Mouse (Mus musculus): Measurements from ENCODE around the gene Lrrc47. TPM values are rescaled to one million over a fixed set of nuclear protein-coding genes. Genes with fewer than 3 reads are reported as not detected.
A peak's percentile ranks its signal among the peaks of the same experiment; 100 is the strongest.

Gene Lrrc47
- polyA plus RNA-seq, 1 experiment from 2014 or later: 10.9 TPM

GRCm38 (mm10) chr4:154057696-154058095, 46.2 kb downstream of the Lrrc47 start:
- H3K9ac ChIP-seq (ENCODE audit: low read length): no peak overlapping the region
- H3K4me2 ChIP-seq (ENCODE audit: low read depth, low read length): no peak overlapping the region
- H3K4me1 ChIP-seq (ENCODE audit: control insufficient read depth, insufficient read depth, low read length): no peaks in the 10 kb centered on the region
- no peak overlapping the region for H3K4me3 ChIP-seq (replicated peaks; ENCODE audit: low read length)
- H3K27ac ChIP-seq (ENCODE audit: low read length): no peak overlapping the region
- 52% methylated on average over 4 of the region's 4 CpGs for WGBS
- H3K27me3 ChIP-seq (ENCODE audit: control insufficient read depth, insufficient read depth, low read length): no peaks in the 10 kb centered on the region
- no peaks in the 10 kb centered on the region for H3K9me3 ChIP-seq (replicated peaks; ENCODE audit: control insufficient read depth, low read length)
- H3K36me3 ChIP-seq (ENCODE audit: control insufficient read depth, insufficient read depth, low read length): no peaks in the 10 kb centered on the region
- ATAC-seq (ENCODE audit: insufficient read depth, low FRiP score): no peak

DNA sequence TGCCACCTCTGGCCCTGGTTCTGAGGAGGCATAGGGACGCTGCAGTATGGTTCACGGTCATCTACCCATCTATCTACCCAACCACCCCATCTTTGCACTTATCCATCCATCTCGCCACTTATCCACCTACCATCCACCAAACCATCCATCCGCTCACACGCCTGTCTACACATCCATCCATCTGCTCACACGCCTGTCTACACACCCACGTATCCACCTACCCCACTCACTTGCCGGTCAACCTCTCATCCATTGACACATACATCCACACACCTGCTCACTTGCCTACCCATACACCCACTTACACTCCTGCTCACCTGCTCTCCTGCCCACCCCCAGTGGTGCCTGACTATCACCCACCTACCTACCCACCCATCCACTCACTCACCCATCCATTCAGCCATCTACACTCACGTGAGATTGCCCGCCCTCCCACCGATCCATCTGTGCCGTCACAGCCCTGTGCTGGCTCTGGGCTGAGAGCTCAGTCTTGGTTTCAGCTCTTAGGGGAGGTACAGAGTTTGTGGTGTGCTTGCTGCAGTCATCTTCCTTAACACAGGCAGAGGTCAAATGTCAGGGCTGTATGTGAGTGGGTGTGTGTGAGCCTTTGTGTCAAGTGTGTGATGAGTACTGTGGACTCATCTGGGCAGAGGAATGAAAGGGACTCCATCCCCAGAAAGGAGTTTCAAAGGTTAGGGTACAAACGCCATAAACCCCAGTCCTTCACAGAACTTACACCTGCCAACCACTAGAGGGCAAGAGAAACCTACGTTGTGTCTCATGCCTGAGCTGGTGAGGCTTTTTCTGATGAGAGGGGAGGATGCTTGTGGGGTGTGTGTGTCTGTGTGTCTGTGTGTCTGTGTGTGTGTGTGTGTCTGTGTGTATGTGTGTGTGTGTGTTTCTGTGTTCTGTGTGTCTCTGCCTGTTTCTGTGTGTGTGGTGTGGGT, 53.6 kb downstream of the Lrrc47 start:
- H3K27ac ChIP-seq (ENCODE audit: low read length): no peak overlapping the region
- H3K9ac ChIP-seq (ENCODE audit: low read length): no peak overlapping the region
- ATAC-seq (ENCODE audit: insufficient read depth, low FRiP score): peak; percentile 48; the same call in 1 of the 2 replicates
- H3K4me1 ChIP-seq (ENCODE audit: control insufficient read depth, insufficient read depth, low read length): no peaks in the 10 kb centered on the region
- H3K4me3 ChIP-seq (replicated peaks; ENCODE audit: low read length): no peak overlapping the region
- no peaks in the 10 kb centered on the region for H3K36me3 ChIP-seq (ENCODE audit: control insufficient read depth, insufficient read depth, low read length)
- no peak overlapping the region for H3K4me2 ChIP-seq (ENCODE audit: low read depth, low read length)
- no peaks in the 10 kb centered on the region for H3K9me3 ChIP-seq (replicated peaks; ENCODE audit: control insufficient read depth, low read length)
- H3K27me3 ChIP-seq (ENCODE audit: control insufficient read depth, insufficient read depth, low read length): 0 out of 2 replicates have a peak, but pooled peaks cover 5% of the 10 kb centered on the region
- WGBS: 58% methylated on average over 14 of the region's 14 CpGs

DNA sequence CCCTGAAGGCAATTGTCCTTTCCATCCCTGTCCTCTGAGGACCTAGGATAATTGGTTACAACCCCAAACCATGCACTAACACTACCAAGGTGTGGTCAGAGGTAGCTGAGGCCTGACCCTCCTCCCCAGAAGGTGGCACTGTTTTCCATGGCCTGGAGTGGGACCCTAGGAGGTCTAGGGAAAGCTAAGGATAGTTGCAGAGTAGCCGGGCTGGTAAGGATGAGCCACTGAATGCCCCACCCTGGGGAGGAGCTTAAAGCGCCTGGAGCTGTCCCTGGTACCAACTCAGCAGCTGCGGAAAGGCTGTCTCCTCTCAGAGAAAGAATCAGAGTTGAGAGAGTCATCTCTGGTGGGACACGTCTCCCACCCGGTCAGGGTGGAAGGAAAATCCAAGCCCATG, 59.4 kb downstream of the Lrrc47 start:
- no peak overlapping the region for H3K9ac ChIP-seq (ENCODE audit: low read length)
- H3K36me3 ChIP-seq (ENCODE audit: control insufficient read depth, insufficient read depth, low read length): no peaks in the 10 kb centered on the region
- H3K27me3 ChIP-seq (ENCODE audit: control insufficient read depth, insufficient read depth, low read length): peaks cover 31% of the 10 kb centered on the region
- ATAC-seq (ENCODE audit: insufficient read depth, low FRiP score): 0 out of 2 replicates have a peak, but pooled peaks have one; percentile 24
- no peak overlapping the region for H3K27ac ChIP-seq (ENCODE audit: low read length)
- 4% methylated on average over 5 of the region's 5 CpGs for WGBS
- no peak overlapping the region for H3K4me2 ChIP-seq (ENCODE audit: low read depth, low read length)
- no peaks in the 10 kb centered on the region for H3K4me1 ChIP-seq (ENCODE audit: control insufficient read depth, insufficient read depth, low read length)
- H3K4me3 ChIP-seq (replicated peaks; ENCODE audit: low read length): no peak overlapping the region
- no peaks in the 10 kb centered on the region for H3K9me3 ChIP-seq (replicated peaks; ENCODE audit: control insufficient read depth, low read length)

Other genes with a start within 250 kb of the Lrrc47 start
- 62.9 and 65.2 TPM in 2 replicates for gene A430005L14Rik, start 54.5 kb upstream of the Lrrc47 start, polyA plus RNA-seq (2015; fragmentation: Nextera tagmentation; extraction: Ambion mirVana)
- gene Dffb, start 36.6 kb upstream of the Lrrc47 start, polyA plus RNA-seq (2015; fragmentation: Nextera tagmentation; extraction: Ambion mirVana): 12.4 and 12.8 TPM in 2 replicates
- 12.0 and 13.9 TPM in 2 replicates for gene Cep104, start 36.5 kb upstream of the Lrrc47 start, polyA plus RNA-seq (2015; fragmentation: Nextera tagmentation; extraction: Ambion mirVana)
- 58.7 and 63.0 TPM in 2 replicates for gene Smim1, start 14.5 kb downstream of the Lrrc47 start, polyA plus RNA-seq (2015; fragmentation: Nextera tagmentation; extraction: Ambion mirVana)
- gene Ccdc27, start 30.9 kb downstream of the Lrrc47 start, polyA plus RNA-seq (2015; fragmentation: Nextera tagmentation; extraction: Ambion mirVana): not detected in 2 replicates
- gene Trp73, start 128.5 kb downstream of the Lrrc47 start, polyA plus RNA-seq (2015; fragmentation: Nextera tagmentation; extraction: Ambion mirVana): 0.96 and 1.6 TPM in 2 replicates
- gene Wrap73, start 130.6 kb downstream of the Lrrc47 start, polyA plus RNA-seq (2015; fragmentation: Nextera tagmentation; extraction: Ambion mirVana): 35.8 and 38.6 TPM in 2 replicates
- 122 and 126 TPM in 2 replicates for gene Tprgl, start 148.9 kb downstream of the Lrrc47 start, polyA plus RNA-seq (2015; fragmentation: Nextera tagmentation; extraction: Ambion mirVana)
- 25.2 and 25.6 TPM in 2 replicates for gene Megf6, start 159.0 kb downstream of the Lrrc47 start, polyA plus RNA-seq (2015; fragmentation: Nextera tagmentation; extraction: Ambion mirVana)